Mouse (Mus musculus) inflammation-experienced regulatory T-cells, adult 6 months (primary cell): Measurements from ENCODE around the gene Il20. TPM values are rescaled to one million over a fixed set of nuclear protein-coding genes. Genes with fewer than 3 reads are reported as not detected.
A peak's percentile ranks its signal among the peaks of the same experiment; 100 is the strongest.

Source experiments
- ATAC-seq: one replicate; pipeline ENCODE4 v1.8.0; 2017
- polyA plus RNA-seq, 3 experiments: library from polyadenylated mRNA; unstranded; fragments of 100-300 nt; shearing (Covaris generic); gene quantifications; one replicate each; pipeline ENCODE4 v1.2.1; 2017

The Il20 gene
- polyA plus RNA-seq, 3 experiments from 2014 or later = not detected

DNA sequence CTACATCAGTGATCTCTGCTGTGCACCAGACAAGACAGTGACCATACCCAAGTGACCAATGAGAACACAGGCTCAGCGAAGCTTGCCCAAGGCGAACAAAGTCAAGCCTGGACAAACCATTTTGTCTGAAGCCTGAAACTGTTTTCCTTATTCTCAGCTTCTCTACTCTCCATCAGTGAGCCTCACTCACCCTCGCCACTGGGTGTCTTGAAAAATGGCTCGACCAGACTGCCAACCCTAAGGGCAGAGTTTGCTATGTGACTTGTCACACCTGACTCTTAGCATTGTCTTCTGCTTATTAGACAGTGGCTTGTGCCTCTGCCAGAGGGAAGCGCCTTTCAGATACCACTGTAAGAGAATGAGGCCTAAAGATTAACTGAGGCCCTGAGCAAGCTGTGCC is 46.5 kb downstream of the Il20 start:
- ATAC-seq = no peak

DNA sequence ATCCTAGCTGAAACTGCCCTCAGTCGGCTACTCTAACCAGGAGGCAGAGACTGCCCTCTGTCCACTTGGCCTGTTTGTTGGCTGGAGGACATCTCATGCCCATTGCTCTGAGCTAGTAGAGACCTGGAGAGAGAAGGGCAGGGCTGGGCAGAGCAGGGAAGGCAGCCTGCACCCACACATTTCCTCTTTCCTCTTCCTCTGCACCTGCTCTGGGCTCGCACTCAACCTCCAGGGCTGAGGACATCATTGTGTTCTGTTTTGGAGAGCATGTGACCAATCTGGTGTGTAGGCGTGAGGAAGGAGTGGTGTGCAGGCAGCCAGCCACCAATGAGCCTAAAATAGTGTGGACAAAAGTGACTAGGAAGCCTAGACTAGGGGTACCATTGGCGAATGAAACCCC is 47.0 kb downstream of the Il20 start:
- peak; percentile 92 for ATAC-seq

GRCm38 (mm10) chr1:130857456-130857855 is 53.8 kb downstream of the Il20 start:
- ATAC-seq = no peak

Other genes with a start within 250 kb of the Il20 start
- under 1 TPM in 1 of 3 experiments, not detected in 2; 0.09 TPM for gene C4bp, start 249.8 kb downstream of the Il20 start, polyA plus RNA-seq
- not detected for gene Gm29427, start 195.7 kb downstream of the Il20 start, polyA plus RNA-seq
- gene Yod1, start 194.1 kb downstream of the Il20 start, polyA plus RNA-seq = 10 to 100 TPM; 15.7 to 23.2 (median 19.5) TPM
- 1 to 10 TPM in 2 of 3 experiments, under 1 TPM in 1; 0.68 to 4.3 (median 2.6) TPM for gene Pfkfb2, start 182.2 kb downstream of the Il20 start, polyA plus RNA-seq
- gene AA986860, start 179.5 kb downstream of the Il20 start, polyA plus RNA-seq = under 1 TPM in 1 of 3 experiments, not detected in 2; 0.36 TPM
- under 1 TPM in 1 of 3 experiments, not detected in 2; 0.19 TPM for gene Fcamr, start 110.5 kb downstream of the Il20 start, polyA plus RNA-seq
- under 1 TPM in 1 of 3 experiments, not detected in 2; 0.19 TPM for gene Pigr, start 84.8 kb downstream of the Il20 start, polyA plus RNA-seq
- 1 to 10 TPM in 2 of 3 experiments, not detected in 1; 2.2 to 2.7 TPM for gene Fcmr, start 45.8 kb downstream of the Il20 start, polyA plus RNA-seq
- not detected for gene Il24, start 24.0 kb downstream of the Il20 start, polyA plus RNA-seq
- under 1 TPM in 1 of 3 experiments, not detected in 2; 0.35 TPM for gene Il19, start 28.7 kb upstream of the Il20 start, polyA plus RNA-seq
- gene Il10, start 108.4 kb upstream of the Il20 start, polyA plus RNA-seq = 10 to 100 TPM in 1 of 3 experiments, 1 to 10 TPM in 2; 7.5 to 13.6 (median 8.0) TPM
- gene Mapkapk2, start 186.4 kb upstream of the Il20 start, polyA plus RNA-seq = 10 to 100 TPM in 1 of 3 experiments, 1 to 10 TPM in 2; 9.0 to 11.8 (median 9.8) TPM
- under 1 TPM in 1 of 3 experiments, not detected in 2; 0.26 TPM for gene Dyrk3, start 226.9 kb upstream of the Il20 start, polyA plus RNA-seq
- gene Eif2d, start 241.7 kb upstream of the Il20 start, polyA plus RNA-seq = 10 to 100 TPM; 53.4 to 71.7 (median 60.8) TPM